Mouse (Mus musculus) erythroblast, embryonic 14.5 days (primary cell): ENCODE data around the gene L3mbtl3.

Experiments used
- GATA1 ChIP-seq: IDR thresholded peaks from 2 replicates; pipeline ENCODE4 v1.6.1; 2012; ENCODE audit warnings: low read length, inconsistent platforms, mixed read lengths
- TAL1 ChIP-seq: IDR thresholded peaks from 3 replicates; pipeline ENCODE4 v1.6.1; 2012; ENCODE audit warnings: low read length, inconsistent platforms, mixed read lengths

GRCm38 (mm10) chr10:26332781-26333180 lies 43.0 kb downstream of the L3mbtl3 start:
- TF ChIP-seq TAL1 (no peak), GATA1 (no peak)
